In genomic region chr6:87042004-87042336, GRCm38 (mm10) we compare ENCODE assay signal across 8 mouse cellular contexts. TPM values are rescaled to one million over a fixed set of nuclear protein-coding genes. Genes with fewer than 3 reads are reported as not detected.
DNase-seq lines count a peak whose midpoint lies in the region; ATAC-seq and TF ChIP-seq lines count a peak whose summit lies in the region.

No protein-coding gene starts in this region.

- no peak for ATAC-seq in kidney, embryonic 15.5 days (replicated peaks; ENCODE audit: low FRiP score)
- ATAC-seq in hindbrain, embryonic 13.5 days (ENCODE audit: low FRiP score): 0 out of 2 replicates have a peak, but pooled peaks have one; percentile 4
- ATAC-seq in midbrain, embryonic 12.5 days (ENCODE audit: low FRiP score, low read depth): no peak

- peak overlapping the region; percentile 83 for H3K4me2 ChIP-seq in kidney, embryonic 15.5 days
- peak overlapping the region; percentile 64 for H3K4me2 ChIP-seq in hindbrain, embryonic 13.5 days
- H3K4me2 ChIP-seq in midbrain, embryonic 12.5 days (replicated peaks): peak overlapping the region; percentile 79

- no peak for TF ChIP-seq POLR2A in bone marrow macrophage, adult 2 months (IDR thresholded peaks at IDR 0.05; ENCODE audit: borderline replicate concordance, low read depth, low read length)

- peaks cover 2% of the 10 kb centered on the region; the same call in 1 of the 2 replicates for H3K36me3 ChIP-seq in kidney, embryonic 15.5 days
- H3K36me3 ChIP-seq in hindbrain, embryonic 13.5 days: no peaks in the 10 kb centered on the region
- no peaks in the 10 kb centered on the region for H3K36me3 ChIP-seq in midbrain, embryonic 12.5 days

- no peak for TF ChIP-seq CTCF in bone marrow macrophage, adult 2 months (IDR thresholded peaks at IDR 0.05; ENCODE audit: low read depth, low read length)

- under 1% methylated on average over 11 of the region's 11 CpGs for WGBS in kidney, embryonic 15.5 days
- 1% methylated on average over 11 of the region's 11 CpGs for WGBS in hindbrain, embryonic 13.5 days
- WGBS in midbrain, embryonic 12.5 days: under 1% methylated on average over 11 of the region's 11 CpGs

- no peak for DNase-seq in kidney, postnatal 10 days
- no peak for DNase-seq in spleen, postnatal 14 days (ENCODE audit: low spot score in 2 of 2)
- no peak for DNase-seq in left cerebral cortex, adult 9 months (ENCODE audit: low spot score in 2 of 2)
- no peak for DNase-seq in thymus, postnatal 14 days

- H3K9me3 ChIP-seq in kidney, embryonic 15.5 days (replicated peaks): no peaks in the 10 kb centered on the region
- H3K9me3 ChIP-seq in hindbrain, embryonic 13.5 days: peaks cover 1% of the 10 kb centered on the region; the same call in 1 of the 2 replicates
- H3K9me3 ChIP-seq in midbrain, embryonic 12.5 days: peaks cover 2% of the 10 kb centered on the region; the same call in 1 of the 2 replicates

- peaks cover 15% of the 10 kb centered on the region for H3K4me1 ChIP-seq in kidney, embryonic 15.5 days
- H3K4me1 ChIP-seq in bone marrow macrophage, adult 2 months (ENCODE audit: control insufficient read depth, insufficient read depth, low read length): peaks cover 25% of the 10 kb centered on the region
- H3K4me1 ChIP-seq in hindbrain, embryonic 13.5 days (replicated peaks): peaks cover 28% of the 10 kb centered on the region
- H3K4me1 ChIP-seq in midbrain, embryonic 12.5 days: peaks cover 13% of the 10 kb centered on the region; the same call in 1 of the 2 replicates

- H3K9ac ChIP-seq in kidney, embryonic 15.5 days: peak overlapping the region; percentile 89
- H3K9ac ChIP-seq in hindbrain, embryonic 13.5 days: peak overlapping the region; percentile 97
- H3K9ac ChIP-seq in midbrain, embryonic 12.5 days (replicated peaks): peak overlapping the region; percentile 90

- no peaks in the 10 kb centered on the region for H3K27me3 ChIP-seq in kidney, embryonic 15.5 days
- no peaks in the 10 kb centered on the region for H3K27me3 ChIP-seq in hindbrain, embryonic 13.5 days
- no peaks in the 10 kb centered on the region for H3K27me3 ChIP-seq in midbrain, embryonic 12.5 days

- peak overlapping the region; percentile 74 for H3K4me3 ChIP-seq in kidney, embryonic 15.5 days (replicated peaks)
- peak overlapping the region; percentile 66 for H3K4me3 ChIP-seq in bone marrow macrophage, adult 2 months (ENCODE audit: insufficient read depth, low read length)
- peak overlapping the region; percentile 91 for H3K4me3 ChIP-seq in hindbrain, embryonic 13.5 days
- peak overlapping the region; percentile 84 for H3K4me3 ChIP-seq in midbrain, embryonic 12.5 days

- peak overlapping the region; percentile 100 for H3K27ac ChIP-seq in kidney, embryonic 15.5 days
- peak overlapping the region; percentile 79 for H3K27ac ChIP-seq in bone marrow macrophage, adult 2 months (ENCODE audit: insufficient read depth, low read depth, low read length)
- peak overlapping the region; percentile 97 for H3K27ac ChIP-seq in hindbrain, embryonic 13.5 days
- peak overlapping the region; percentile 95 for H3K27ac ChIP-seq in midbrain, embryonic 12.5 days (replicated peaks)

RNA-seq across cellular contexts. Expression of gene Gfpt1, which starts 0.7 kb away (rescaled TPM):
- polyA plus RNA-seq in kidney, embryonic 15.5 days (2015; fragmentation: Nextera tagmentation; extraction: Ambion mirVana): 19.8 and 22.0 TPM in 2 replicates
- 14.4 and 14.6 TPM in 2 replicates for polyA plus RNA-seq in bone marrow macrophage, adult 2 months (2012; ENCODE audit: insufficient read depth, insufficient read length, missing spikeins)
- 19.0 and 22.5 TPM in 2 replicates for polyA plus RNA-seq in hindbrain, embryonic 13.5 days (2015; fragmentation: Nextera tagmentation; extraction: Ambion mirVana)
- 18.8 and 19.5 TPM in 2 replicates for polyA plus RNA-seq in midbrain, embryonic 12.5 days (2016; fragmentation: Nextera tagmentation; extraction: Ambion mirVana)

RNA-seq across cellular contexts. Expression of gene Nfu1, which starts 32.9 kb away (rescaled TPM):
- polyA plus RNA-seq in kidney, embryonic 15.5 days (2015; fragmentation: Nextera tagmentation; extraction: Ambion mirVana): 104 and 106 TPM in 2 replicates
- 69.6 and 75.2 TPM in 2 replicates for polyA plus RNA-seq in bone marrow macrophage, adult 2 months (2012; ENCODE audit: insufficient read depth, insufficient read length, missing spikeins)
- 126 and 130 TPM in 2 replicates for polyA plus RNA-seq in hindbrain, embryonic 13.5 days (2015; fragmentation: Nextera tagmentation; extraction: Ambion mirVana)
- 90.9 and 93.8 TPM in 2 replicates for polyA plus RNA-seq in midbrain, embryonic 12.5 days (2016; fragmentation: Nextera tagmentation; extraction: Ambion mirVana)
